Mouse (Mus musculus) intestine, embryonic 15.5 days (tissue): ENCODE results near the gene Kank3. TPM values are rescaled to one million over a fixed set of nuclear protein-coding genes. Genes with fewer than 3 reads are reported as not detected.

Source experiments
- ATAC-seq: fragments of 200-750 bp; cut with Nextera tagmentation; 2 replicates; pipeline ENCODE4 v1.8.0; 2017; ENCODE audit warnings: moderate TSS enrichment, moderate library complexity
- H3K27ac ChIP-seq: fragments of 300-500 bp; sonication (generic); 2 replicates; pipeline ENCODE4 v1.5.1; 2015; ENCODE audit warnings: mild to moderate bottlenecking, inconsistent platforms
- H3K27me3 ChIP-seq: fragments of 300-500 bp; sonication (generic); replicated peaks from 2 replicates; pipeline ENCODE4 v1.6.1; 2015; ENCODE audit warnings: inconsistent platforms
- H3K36me3 ChIP-seq: fragments of 300-500 bp; sonication (generic); 2 replicates; pipeline ENCODE4 v1.6.1; 2015; ENCODE audit warnings: inconsistent platforms
- H3K4me1 ChIP-seq: fragments of 300-500 bp; sonication (generic); replicated peaks from 2 replicates; pipeline ENCODE4 v1.6.1; 2015; ENCODE audit warnings: inconsistent platforms
- H3K4me2 ChIP-seq: fragments of 300-500 bp; sonication (generic); replicated peaks from 2 replicates; pipeline ENCODE4 v1.6.1; 2015; ENCODE audit warnings: mild to moderate bottlenecking, inconsistent platforms
- H3K4me3 ChIP-seq: fragments of 300-500 bp; sonication (generic); replicated peaks from 2 replicates; pipeline ENCODE4 v1.5.1; 2015; ENCODE audit warnings: inconsistent platforms
- H3K9ac ChIP-seq: fragments of 300-500 bp; sonication (generic); 2 replicates; pipeline ENCODE4 v1.6.1; 2015; ENCODE audit warnings: inconsistent platforms
- H3K9me3 ChIP-seq: fragments of 300-500 bp; sonication (generic); 2 replicates; pipeline ENCODE4 v1.6.1; 2016; ENCODE audit warnings: inconsistent platforms
- WGBS: fragments of 180-500 bp; shearing (Covaris S2); methylation state at CpG from one replicate; pipeline ENCODE4 v1.1.7; 2015; 5-methylcytosine and 5-hydroxymethylcytosine counted together
- polyA plus RNA-seq: library from polyadenylated mRNA; unstranded; fragments of >200 nt; fragmentation: Nextera tagmentation; extraction: Ambion mirVana; gene quantifications from 2 replicates; pipeline ENCODE4 v1.2.1, GENCODE M21; 2015

Gene Kank3
- polyA plus RNA-seq, 1 experiment from 2014 or later: 23.0 TPM

- no peak for ATAC-seq
- peak overlapping the region; percentile 81 for H3K4me2 ChIP-seq
- peak overlapping the region; percentile 52; the same call in 1 of the 2 replicates for H3K9ac ChIP-seq
- no peaks in the 10 kb centered on the region for H3K27me3 ChIP-seq
- peak overlapping the region; percentile 41 for H3K4me3 ChIP-seq
- 0 out of 2 replicates have a peak, but pooled peaks cover 8% of the 10 kb centered on the region for H3K36me3 ChIP-seq
- H3K4me1 ChIP-seq: peaks cover 49% of the 10 kb centered on the region
- H3K27ac ChIP-seq: peak overlapping the region; percentile 73
- 44% methylated on average over 4 of the region's 4 CpGs for WGBS
- no peaks in the 10 kb centered on the region for H3K9me3 ChIP-seq
These were observed 28.3 kb upstream of the Kank3 start for GRCm38 (mm10) chr17:33782067-33782466.

GRCm38 (mm10) chr17:33783408-33783807 lies 26.9 kb upstream of the Kank3 start:
- Histone ChIP-seq H3K9me3 (no peaks in the 10 kb centered on the region), H3K27me3 (no peaks in the 10 kb centered on the region), H3K4me2 (no peak overlapping the region), H3K4me3 (no peak overlapping the region), H3K36me3 (no peaks in the 10 kb centered on the region), H3K27ac (0 out of 2 replicates have a peak overlapping the region, but pooled peaks have one; percentile 28), H3K4me1 (peaks cover 46% of the 10 kb centered on the region), H3K9ac (no peak overlapping the region; the same call in 1 of the 2 replicates)
- no peak for ATAC-seq

- no peak overlapping the region for H3K27ac ChIP-seq
- no peak overlapping the region for H3K4me2 ChIP-seq
- no peak overlapping the region for H3K4me3 ChIP-seq
- peaks cover 32% of the 10 kb centered on the region for H3K4me1 ChIP-seq
- no peaks in the 10 kb centered on the region for H3K36me3 ChIP-seq
- no peaks in the 10 kb centered on the region for H3K27me3 ChIP-seq
- 90% methylated on average over 2 of the region's 2 CpGs for WGBS
- no peak for ATAC-seq
- H3K9ac ChIP-seq: no peak overlapping the region
- H3K9me3 ChIP-seq: no peaks in the 10 kb centered on the region
These were observed 25.4 kb upstream of the Kank3 start for GRCm38 (mm10) chr17:33784939-33785338.

- Histone ChIP-seq H3K27me3 (no peaks in the 10 kb centered on the region), H3K9ac (no peak overlapping the region), H3K9me3 (no peaks in the 10 kb centered on the region), H3K4me3 (no peak overlapping the region), H3K4me1 (peaks cover 17% of the 10 kb centered on the region), H3K4me2 (no peak overlapping the region), H3K36me3 (no peaks in the 10 kb centered on the region), H3K27ac (no peak overlapping the region)
- ATAC-seq: no peak
- 80% methylated on average over 18 of the region's 18 CpGs for WGBS
These were observed 23.9 kb upstream of the Kank3 start for GRCm38 (mm10) chr17:33786375-33786774.

GRCm38 (mm10) chr17:33788732-33789131 lies 21.6 kb upstream of the Kank3 start:
- no peak overlapping the region for H3K4me2 ChIP-seq
- no peaks in the 10 kb centered on the region for H3K36me3 ChIP-seq
- peak; percentile 93 for ATAC-seq
- H3K27ac ChIP-seq: peak overlapping the region; percentile 49
- no peaks in the 10 kb centered on the region for H3K9me3 ChIP-seq
- no peaks in the 10 kb centered on the region for H3K4me1 ChIP-seq
- H3K4me3 ChIP-seq: no peak overlapping the region
- no peak overlapping the region for H3K9ac ChIP-seq
- 54% methylated on average over 4 of the region's 4 CpGs for WGBS
- H3K27me3 ChIP-seq: no peaks in the 10 kb centered on the region

GRCm38 (mm10) chr17:33798306-33798705 lies 12.0 kb upstream of the Kank3 start:
- no peak overlapping the region for H3K9ac ChIP-seq
- H3K4me3 ChIP-seq: no peak overlapping the region
- no peaks in the 10 kb centered on the region for H3K36me3 ChIP-seq
- WGBS: 54% methylated on average over 3 of the region's 3 CpGs
- no peaks in the 10 kb centered on the region for H3K27me3 ChIP-seq
- no peak overlapping the region for H3K27ac ChIP-seq
- no peaks in the 10 kb centered on the region for H3K4me1 ChIP-seq
- H3K9me3 ChIP-seq: no peaks in the 10 kb centered on the region
- H3K4me2 ChIP-seq: no peak overlapping the region
- ATAC-seq: no peak

- H3K9me3 ChIP-seq: no peaks in the 10 kb centered on the region
- no peak overlapping the region for H3K4me3 ChIP-seq
- no peaks in the 10 kb centered on the region for H3K4me1 ChIP-seq
- H3K27me3 ChIP-seq: no peaks in the 10 kb centered on the region
- ATAC-seq: no peak
- H3K36me3 ChIP-seq: no peaks in the 10 kb centered on the region
- H3K4me2 ChIP-seq: no peak overlapping the region
- H3K27ac ChIP-seq: no peak overlapping the region
- no peak overlapping the region for H3K9ac ChIP-seq
- 38% methylated on average over 1 of the region's 1 CpGs for WGBS
These were observed 11.0 kb upstream of the Kank3 start for GRCm38 (mm10) chr17:33799277-33799676.

GRCm38 (mm10) chr17:33802221-33802620 lies 8.1 kb upstream of the Kank3 start:
- Histone ChIP-seq H3K4me2 (no peak overlapping the region), H3K27me3 (no peaks in the 10 kb centered on the region), H3K4me1 (no peaks in the 10 kb centered on the region), H3K36me3 (no peaks in the 10 kb centered on the region), H3K9ac (no peak overlapping the region), H3K9me3 (no peaks in the 10 kb centered on the region), H3K27ac (no peak overlapping the region), H3K4me3 (no peak overlapping the region)
- ATAC-seq: no peak
- 2% methylated on average over 2 of the region's 2 CpGs for WGBS

- Histone ChIP-seq H3K9ac (no peak overlapping the region), H3K27ac (no peak overlapping the region)
- WGBS: 57% methylated on average over 4 of the region's 4 CpGs
These were observed 6.1 kb upstream of the Kank3 start for GRCm38 (mm10) chr17:33804205-33804604.

GRCm38 (mm10) chr17:33804745-33805144 lies 5.6 kb upstream of the Kank3 start:
- ATAC-seq: no peak
- no peaks in the 10 kb centered on the region for H3K27me3 ChIP-seq
- H3K4me2 ChIP-seq: no peak overlapping the region
- H3K9me3 ChIP-seq: no peaks in the 10 kb centered on the region
- H3K36me3 ChIP-seq: no peaks in the 10 kb centered on the region
- 38% methylated on average over 1 of the region's 1 CpGs for WGBS
- H3K4me1 ChIP-seq: no peaks in the 10 kb centered on the region
- H3K9ac ChIP-seq: no peak overlapping the region
- H3K27ac ChIP-seq: no peak overlapping the region
- no peak overlapping the region for H3K4me3 ChIP-seq

More at GRCm38 (mm10) chr17:33804205-33804604, 6.1 kb upstream of the Kank3 start:
- Histone ChIP-seq H3K4me1 (no peaks in the 10 kb centered on the region), H3K27me3 (no peaks in the 10 kb centered on the region), H3K9me3 (no peaks in the 10 kb centered on the region), H3K36me3 (no peaks in the 10 kb centered on the region), H3K4me2 (no peak overlapping the region), H3K4me3 (no peak overlapping the region)
- no peak for ATAC-seq

- H3K4me3 ChIP-seq: no peak overlapping the region
- H3K4me2 ChIP-seq: no peak overlapping the region
- H3K27ac ChIP-seq: no peak overlapping the region
- H3K9me3 ChIP-seq: no peaks in the 10 kb centered on the region
- no peaks in the 10 kb centered on the region for H3K36me3 ChIP-seq
- no peaks in the 10 kb centered on the region for H3K27me3 ChIP-seq
- no peak overlapping the region for H3K9ac ChIP-seq
- no peak for ATAC-seq
- WGBS: 52% methylated on average over 8 of the region's 9 CpGs
- peaks cover 8% of the 10 kb centered on the region for H3K4me1 ChIP-seq
These were observed 3.0 kb upstream of the Kank3 start for GRCm38 (mm10) chr17:33807181-33807888.

GRCm38 (mm10) chr17:33808192-33808591 lies 2.1 kb upstream of the Kank3 start:
- no peak overlapping the region for H3K27ac ChIP-seq
- H3K9ac ChIP-seq: no peak overlapping the region
- no peak overlapping the region for H3K4me3 ChIP-seq
- no peaks in the 10 kb centered on the region for H3K36me3 ChIP-seq
- 41% methylated on average over 10 of the region's 10 CpGs for WGBS
- H3K4me1 ChIP-seq: peaks cover 8% of the 10 kb centered on the region
- ATAC-seq: no peak
- H3K27me3 ChIP-seq: no peaks in the 10 kb centered on the region
- no peaks in the 10 kb centered on the region for H3K9me3 ChIP-seq
- H3K4me2 ChIP-seq: no peak overlapping the region

- no peak; the same call in 1 of the 2 replicates for ATAC-seq
- 18% methylated on average over 7 of the region's 7 CpGs for WGBS
- Histone ChIP-seq H3K4me2 (peak overlapping the region; percentile 91), H3K27ac (peak overlapping the region; percentile 51), H3K4me3 (peak overlapping the region; percentile 52), H3K4me1 (peaks cover 8% of the 10 kb centered on the region), H3K9ac (peak overlapping the region; percentile 48), H3K27me3 (no peaks in the 10 kb centered on the region), H3K36me3 (no peaks in the 10 kb centered on the region), H3K9me3 (no peaks in the 10 kb centered on the region)
These were observed 810 bp downstream of the Kank3 start for GRCm38 (mm10) chr17:33811142-33811516.
